Mouse (Mus musculus): ENCODE data around the gene Samd8. TPM values are rescaled to one million over a fixed set of nuclear protein-coding genes. Genes with fewer than 3 reads are reported as not detected.

The Samd8 gene
- 3.7 and 4.9 TPM in 2 replicates for polyA plus RNA-seq (2015; fragmentation: Nextera tagmentation; extraction: Ambion mirVana)

GRCm38 (mm10) chr14:21750008-21750880 lies at the start of gene Samd8:
Gene Samd8 (plus strand): TSS chr14:21750531.
- Histone ChIP-seq H3K9me3 (replicated peaks) (no peaks in the 10 kb centered on the region), H3K27me3 (no peaks in the 10 kb centered on the region), H3K27ac (peak within 1 kb of the TSS; percentile 76), H3K9ac (peak within 1 kb of the TSS; percentile 92), H3K4me1 (replicated peaks) (peaks cover 53% of the 10 kb centered on the region), H3K36me3 (no peaks in the 10 kb centered on the region), H3K4me3 (replicated peaks) (peak within 1 kb of the TSS; percentile 94), H3K4me2 (peak within 1 kb of the TSS; percentile 76)
- 6% methylated on average over 52 of the region's 52 CpGs for WGBS (ENCODE audit: insufficient replicate concordance)
- peak; percentile 82 for ATAC-seq (ENCODE audit: low read depth)
- DNase-seq = peak; percentile 68

DNA sequence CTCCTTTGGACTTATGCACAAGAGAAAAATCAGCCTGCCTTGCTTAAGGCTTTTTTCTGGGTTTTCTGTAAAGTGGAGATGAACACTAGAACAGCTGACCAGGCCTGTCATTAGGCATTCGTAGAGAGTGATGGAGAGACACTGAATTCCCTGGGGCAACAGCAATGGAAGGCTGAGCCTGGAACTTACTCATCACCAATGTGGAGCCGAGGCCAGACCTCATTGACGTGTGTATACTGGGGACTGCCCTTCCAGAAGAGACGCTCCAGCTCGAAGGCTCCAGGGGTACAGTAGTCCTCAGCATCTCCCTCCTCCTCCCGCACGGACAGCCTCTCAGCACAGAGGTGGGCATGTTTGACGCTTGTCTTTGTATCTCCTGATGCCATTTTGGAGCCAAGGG lies 47.6 kb upstream of the Samd8 start:
- Histone ChIP-seq H3K4me1 (replicated peaks) (0 out of 2 replicates have a peak, but pooled peaks cover 4% of the 10 kb centered on the region), H3K27ac (no peak overlapping the region), H3K4me3 (replicated peaks) (no peak overlapping the region), H3K9ac (no peak overlapping the region), H3K36me3 (no peaks in the 10 kb centered on the region), H3K4me2 (no peak overlapping the region), H3K27me3 (no peaks in the 10 kb centered on the region), H3K9me3 (replicated peaks) (no peaks in the 10 kb centered on the region)
- DNase-seq (no peak), ATAC-seq (ENCODE audit: low read depth) (no peak)
- WGBS (ENCODE audit: insufficient replicate concordance) = 75% methylated on average over 8 of the region's 8 CpGs

DNA sequence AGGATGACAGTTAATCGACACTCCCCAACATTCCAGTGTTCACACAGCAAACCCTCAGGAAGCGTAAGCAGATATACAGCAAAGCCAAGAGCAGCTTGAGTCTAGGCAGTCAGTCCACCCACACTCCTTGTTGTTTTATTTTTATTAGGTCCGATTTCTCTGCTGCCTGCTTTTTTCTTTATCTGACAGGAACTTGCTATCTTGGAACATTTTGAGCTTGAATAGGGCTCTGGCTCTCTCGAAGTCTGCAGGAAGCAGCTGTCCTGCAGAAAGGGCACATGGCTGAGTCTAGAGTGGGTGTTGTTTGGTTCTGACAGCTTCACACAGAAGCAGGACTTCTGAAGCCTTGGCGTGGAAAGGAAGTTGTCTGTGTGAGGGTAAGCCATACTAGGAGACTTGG lies 47.1 kb upstream of the Samd8 start:
- H3K4me1 ChIP-seq (replicated peaks) = 0 out of 2 replicates have a peak, but pooled peaks cover 4% of the 10 kb centered on the region
- no peaks in the 10 kb centered on the region for H3K9me3 ChIP-seq (replicated peaks)
- WGBS (ENCODE audit: insufficient replicate concordance) = 24% methylated on average over 5 of the region's 5 CpGs
- DNase-seq (no peak), ATAC-seq (ENCODE audit: low read depth) (no peak)
- no peak overlapping the region for H3K4me3 ChIP-seq (replicated peaks)
- H3K4me2 ChIP-seq = no peak overlapping the region
- no peak overlapping the region for H3K27ac ChIP-seq
- no peaks in the 10 kb centered on the region for H3K36me3 ChIP-seq
- no peaks in the 10 kb centered on the region for H3K27me3 ChIP-seq
- no peak overlapping the region for H3K9ac ChIP-seq

GRCm38 (mm10) chr14:21705462-21705861 lies 44.9 kb upstream of the Samd8 start:
- Histone ChIP-seq H3K27me3 (no peaks in the 10 kb centered on the region), H3K27ac (no peak overlapping the region), H3K9me3 (replicated peaks) (no peaks in the 10 kb centered on the region), H3K9ac (no peak overlapping the region), H3K4me2 (no peak overlapping the region), H3K4me1 (replicated peaks) (0 out of 2 replicates have a peak, but pooled peaks cover 4% of the 10 kb centered on the region), H3K36me3 (no peaks in the 10 kb centered on the region), H3K4me3 (replicated peaks) (no peak overlapping the region)
- no peak for ATAC-seq (ENCODE audit: low read depth)
- WGBS (ENCODE audit: insufficient replicate concordance) = 54% methylated on average over 2 of the region's 2 CpGs
- DNase-seq = no peak

- ATAC-seq (ENCODE audit: low read depth) (no peak), DNase-seq (no peak)
- no peaks in the 10 kb centered on the region for H3K36me3 ChIP-seq
- no peak overlapping the region for H3K4me3 ChIP-seq (replicated peaks)
- no peaks in the 10 kb centered on the region for H3K9me3 ChIP-seq (replicated peaks)
- H3K9ac ChIP-seq = no peak overlapping the region
- H3K27ac ChIP-seq = no peak overlapping the region
- H3K27me3 ChIP-seq = no peaks in the 10 kb centered on the region
- WGBS (ENCODE audit: insufficient replicate concordance) = 15% methylated on average over 12 of the region's 12 CpGs
- no peak overlapping the region for H3K4me2 ChIP-seq
- H3K4me1 ChIP-seq (replicated peaks) = 0 out of 2 replicates have a peak, but pooled peaks cover 4% of the 10 kb centered on the region
These were observed 43.4 kb upstream of the Samd8 start for GRCm38 (mm10) chr14:21706759-21707571.

DNA sequence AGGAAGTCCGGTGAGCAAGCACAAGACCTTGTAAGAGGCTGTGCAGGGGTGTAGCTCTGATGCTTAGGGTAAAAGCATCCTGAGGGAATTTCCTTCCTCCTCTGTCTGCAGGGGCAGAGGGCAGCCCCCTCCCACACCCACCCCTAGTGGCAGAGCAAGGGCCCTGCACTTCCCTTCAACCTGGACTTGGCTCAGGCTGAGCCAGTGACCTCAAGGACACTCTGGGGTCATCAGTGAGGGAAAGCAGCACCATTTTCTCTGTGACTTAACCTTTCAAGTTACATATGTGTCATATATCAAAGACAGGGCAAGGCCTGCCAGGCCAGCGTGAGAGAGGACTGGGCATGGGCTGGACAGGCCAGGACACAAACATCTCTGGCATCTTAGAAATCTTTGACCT lies 40.8 kb upstream of the Samd8 start:
- DNase-seq (no peak), ATAC-seq (ENCODE audit: low read depth) (no peak)
- Histone ChIP-seq H3K36me3 (no peaks in the 10 kb centered on the region), H3K27ac (no peak overlapping the region), H3K27me3 (no peaks in the 10 kb centered on the region), H3K9ac (no peak overlapping the region), H3K4me3 (replicated peaks) (no peak overlapping the region), H3K9me3 (replicated peaks) (no peaks in the 10 kb centered on the region), H3K4me1 (replicated peaks) (0 out of 2 replicates have a peak, but pooled peaks cover 4% of the 10 kb centered on the region), H3K4me2 (no peak overlapping the region)
- 60% methylated on average over 2 of the region's 2 CpGs for WGBS (ENCODE audit: insufficient replicate concordance)

- Histone ChIP-seq H3K27me3 (no peaks in the 10 kb centered on the region), H3K9ac (no peak overlapping the region), H3K4me2 (no peak overlapping the region), H3K36me3 (no peaks in the 10 kb centered on the region), H3K4me1 (replicated peaks) (0 out of 2 replicates have a peak, but pooled peaks cover 4% of the 10 kb centered on the region), H3K4me3 (replicated peaks) (no peak overlapping the region), H3K9me3 (replicated peaks) (no peaks in the 10 kb centered on the region), H3K27ac (no peak overlapping the region)
- DNase-seq (no peak), ATAC-seq (ENCODE audit: low read depth) (no peak)
- 62% methylated on average over 2 of the region's 2 CpGs for WGBS (ENCODE audit: insufficient replicate concordance)
These were observed 39.1 kb upstream of the Samd8 start for GRCm38 (mm10) chr14:21711231-21711630.

DNA sequence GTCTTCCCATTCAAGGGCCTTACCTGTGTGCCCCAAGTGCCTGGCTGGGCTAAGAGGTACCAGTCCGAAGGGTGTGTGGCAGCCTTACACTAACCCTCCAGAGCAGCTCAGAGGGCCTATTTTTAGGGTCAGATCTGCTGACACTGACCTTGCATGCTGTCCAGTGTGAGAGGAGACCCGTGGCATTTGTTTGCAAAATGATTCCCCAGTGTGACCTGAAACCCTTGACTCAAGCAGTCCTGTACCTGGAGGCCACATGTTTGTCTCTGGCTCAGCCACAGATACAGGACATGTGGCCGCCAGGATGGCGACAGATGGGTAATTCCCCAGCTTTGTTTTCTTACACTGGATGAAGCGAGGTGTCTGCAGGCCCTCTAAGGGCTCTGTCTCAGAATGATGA lies 35.8 kb upstream of the Samd8 start, which contains the start of gene Dupd1:
Gene Dupd1, minus strand, starts transcription at position 91 of the 400 bp plus-strand sequence.
- no peak within 1 kb of the TSS for H3K9ac ChIP-seq
- H3K4me1 ChIP-seq (replicated peaks) = no peaks in the 10 kb centered on the region
- H3K4me3 ChIP-seq (replicated peaks) = no peak within 1 kb of the TSS
- no peak for DNase-seq
- 54% methylated on average over 5 of the region's 5 CpGs for WGBS (ENCODE audit: insufficient replicate concordance)
- H3K4me2 ChIP-seq = no peak within 1 kb of the TSS
- H3K27ac ChIP-seq = no peak within 1 kb of the TSS
- no peak for ATAC-seq (ENCODE audit: low read depth)
- no peaks in the 10 kb centered on the region for H3K27me3 ChIP-seq
- H3K9me3 ChIP-seq (replicated peaks) = no peaks in the 10 kb centered on the region
- H3K36me3 ChIP-seq = no peaks in the 10 kb centered on the region

DNA sequence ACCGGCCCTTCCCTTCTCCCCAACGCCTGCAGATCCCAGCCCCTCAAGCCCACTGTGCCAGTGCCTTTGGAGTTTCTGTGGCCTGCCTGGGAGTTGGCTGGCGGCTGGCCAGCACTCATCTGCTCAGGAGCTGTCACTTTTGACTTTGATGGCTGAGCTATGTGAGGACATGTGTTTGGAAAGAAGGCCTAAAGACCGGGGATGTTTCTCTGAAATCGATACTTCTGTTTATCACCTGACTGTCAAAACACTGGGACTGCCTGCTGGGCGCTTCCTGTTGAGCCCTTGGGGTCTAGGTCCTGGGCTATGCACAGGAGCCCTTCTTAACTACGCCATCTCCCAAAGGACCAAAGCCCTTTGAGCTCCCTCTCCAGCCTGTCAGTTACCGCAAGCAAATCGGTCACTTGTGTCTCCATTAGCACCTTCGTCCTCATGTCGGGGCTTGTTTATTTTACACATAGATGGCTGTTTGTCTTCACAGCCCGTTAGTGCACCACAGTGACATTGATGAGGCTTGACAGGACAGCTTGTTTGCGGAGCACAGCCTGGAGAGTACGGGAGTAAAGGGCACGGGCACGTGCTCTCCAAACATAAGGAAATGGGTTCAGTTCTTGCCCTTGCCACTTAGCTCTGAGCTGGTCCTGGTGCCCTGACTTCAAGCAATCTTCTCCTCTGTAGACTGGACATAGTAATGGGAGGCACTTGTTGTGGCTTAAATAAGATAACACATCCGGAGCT lies 30.5 kb upstream of the Samd8 start:
- no peak overlapping the region for H3K4me2 ChIP-seq

GRCm38 (mm10) chr14:21720430-21721205 lies 29.7 kb upstream of the Samd8 start:
- WGBS (ENCODE audit: insufficient replicate concordance) = 63% methylated on average over 4 of the region's 4 CpGs
- H3K9ac ChIP-seq = no peak overlapping the region
- ATAC-seq (ENCODE audit: low read depth) (no peak), DNase-seq (no peak)
- no peaks in the 10 kb centered on the region for H3K9me3 ChIP-seq (replicated peaks)
- no peak overlapping the region for H3K27ac ChIP-seq
- no peaks in the 10 kb centered on the region for H3K27me3 ChIP-seq
- H3K4me1 ChIP-seq (replicated peaks) = no peaks in the 10 kb centered on the region
- H3K4me3 ChIP-seq (replicated peaks) = no peak overlapping the region
- H3K4me2 ChIP-seq = no peak overlapping the region
- no peaks in the 10 kb centered on the region for H3K36me3 ChIP-seq

More for the DNA sequence above, 30.5 kb upstream of the Samd8 start:
- Histone ChIP-seq H3K36me3 (no peaks in the 10 kb centered on the region), H3K9ac (no peak overlapping the region), H3K27ac (no peak overlapping the region), H3K4me3 (replicated peaks) (no peak overlapping the region), H3K27me3 (no peaks in the 10 kb centered on the region), H3K9me3 (replicated peaks) (no peaks in the 10 kb centered on the region), H3K4me1 (replicated peaks) (no peaks in the 10 kb centered on the region)
- ATAC-seq (ENCODE audit: low read depth) = peak; percentile 23; the same call in 1 of the 2 replicates
- 46% methylated on average over 17 of the region's 17 CpGs for WGBS (ENCODE audit: insufficient replicate concordance)
- no peak for DNase-seq

Measured in liver, embryonic 13.5 days (tissue).